8 mouse cellular contexts compared by ENCODE assay signal in the genomic region with DNA sequence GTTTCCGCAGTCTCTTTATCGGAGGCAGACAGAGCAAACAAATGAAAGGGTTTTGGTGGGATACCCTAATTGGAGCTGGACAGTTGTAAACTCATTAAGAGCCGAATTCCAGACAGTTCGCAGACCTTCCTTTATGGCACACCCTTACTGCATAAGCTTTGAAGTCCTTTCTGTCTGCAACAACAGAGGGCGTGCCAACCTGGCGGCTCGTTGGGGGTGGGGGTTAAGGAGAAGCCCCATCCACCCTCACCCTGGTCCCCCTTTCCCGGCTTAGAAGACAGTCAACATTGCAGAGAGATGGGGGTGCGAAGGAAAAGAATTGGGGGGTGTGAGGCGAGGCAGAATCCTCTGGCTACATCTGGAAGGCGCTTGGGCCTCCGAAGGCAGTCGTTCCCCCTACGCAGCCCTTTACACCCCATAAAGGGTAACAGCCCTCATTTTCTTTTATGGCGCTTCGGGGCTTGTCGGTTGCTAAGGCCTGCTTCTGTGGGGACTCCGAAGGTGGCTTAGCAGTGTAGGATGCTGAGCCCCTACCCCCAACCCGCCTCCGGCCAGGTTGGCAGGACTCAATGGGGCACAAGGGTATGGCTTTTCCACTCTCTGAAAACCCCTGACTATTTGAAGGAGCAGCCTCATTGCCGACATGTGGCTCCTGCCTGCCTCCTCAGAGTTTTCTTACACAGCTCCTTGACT. TPM values are rescaled to one million over a fixed set of nuclear protein-coding genes. Genes with fewer than 3 reads are reported as not detected.
DNase-seq lines count a peak whose midpoint lies in the region; ATAC-seq and TF ChIP-seq lines count a peak whose summit lies in the region.

No protein-coding gene starts in this region.

- no peaks in the 10 kb centered on the region for H3K27me3 ChIP-seq in kidney, postnatal 0 days (ENCODE audit: insufficient read depth, low read length)
- H3K27me3 ChIP-seq in embryonic facial prominence, embryonic 11.5 days (ENCODE audit: control insufficient read depth, insufficient read depth, low read length): peaks cover 88% of the 10 kb centered on the region
- H3K27me3 ChIP-seq in intestine, embryonic 14.5 days (replicated peaks; ENCODE audit: control insufficient read depth, insufficient read depth, low read length): peaks cover 96% of the 10 kb centered on the region
- peaks cover 91% of the 10 kb centered on the region for H3K27me3 ChIP-seq in midbrain, postnatal 0 days (ENCODE audit: insufficient read depth, low read length)

- TF ChIP-seq CTCF in kidney, postnatal 0 days (IDR thresholded peaks at IDR 0.05; ENCODE audit: low read depth): no peak
- TF ChIP-seq CTCF in midbrain, postnatal 0 days (IDR thresholded peaks at IDR 0.05): no peak

- H3K4me1 ChIP-seq in kidney, postnatal 0 days (replicated peaks; ENCODE audit: insufficient read depth, low read length): peaks cover 23% of the 10 kb centered on the region
- H3K4me1 ChIP-seq in embryonic facial prominence, embryonic 11.5 days (ENCODE audit: control insufficient read depth, insufficient read depth, low read length): no peaks in the 10 kb centered on the region; the same call in 1 of the 2 replicates
- peaks cover 15% of the 10 kb centered on the region; the same call in 1 of the 2 replicates for H3K4me1 ChIP-seq in intestine, embryonic 14.5 days (replicated peaks; ENCODE audit: control insufficient read depth, insufficient read depth, low read length)
- H3K4me1 ChIP-seq in midbrain, postnatal 0 days (ENCODE audit: insufficient read depth, low read length): no peaks in the 10 kb centered on the region

- DNase-seq in kidney, postnatal 0 days (ENCODE audit: low spot score): peak; percentile 89
- DNase-seq in kidney, adult 18-20 months: no peak
- DNase-seq in embryonic facial prominence, embryonic 11.5 days (ENCODE audit: low spot score): no peak
- no peak for DNase-seq in intestine, embryonic 14.5 days (ENCODE audit: low spot score)
- no peak for DNase-seq in midbrain, postnatal 0 days (ENCODE audit: low spot score)
- no peak for DNase-seq in layer of hippocampus, postnatal 36 days
- DNase-seq in frontal cortex, adult 2 months (ENCODE audit: extremely low spot score in 1 of 2, low spot score in 1 of 2): no peak
- no peak for DNase-seq in frontal cortex, postnatal 25 days (ENCODE audit: low spot score in 2 of 2)

- peak overlapping the region; percentile 97 for H3K9ac ChIP-seq in kidney, postnatal 0 days (ENCODE audit: low read depth, low read length)
- no peak overlapping the region for H3K9ac ChIP-seq in embryonic facial prominence, embryonic 11.5 days (replicated peaks; ENCODE audit: low read length)
- peak overlapping the region; percentile 36; the same call in 1 of the 2 replicates for H3K9ac ChIP-seq in intestine, embryonic 14.5 days (ENCODE audit: low read length)
- no peak overlapping the region for H3K9ac ChIP-seq in midbrain, postnatal 0 days (replicated peaks; ENCODE audit: low read length, poor library complexity, severe bottlenecking)

- no peaks in the 10 kb centered on the region for H3K9me3 ChIP-seq in kidney, postnatal 0 days (replicated peaks; ENCODE audit: low read length)
- H3K9me3 ChIP-seq in embryonic facial prominence, embryonic 11.5 days (replicated peaks; ENCODE audit: control insufficient read depth, low read length): no peaks in the 10 kb centered on the region
- no peaks in the 10 kb centered on the region for H3K9me3 ChIP-seq in intestine, embryonic 14.5 days (ENCODE audit: control insufficient read depth, low read length)
- no peaks in the 10 kb centered on the region for H3K9me3 ChIP-seq in midbrain, postnatal 0 days (ENCODE audit: low read length)

- peak overlapping the region; percentile 89 for H3K4me2 ChIP-seq in kidney, postnatal 0 days (ENCODE audit: low read length)
- H3K4me2 ChIP-seq in embryonic facial prominence, embryonic 11.5 days (ENCODE audit: low read depth, low read length): no peak overlapping the region
- peak overlapping the region; percentile 96 for H3K4me2 ChIP-seq in intestine, embryonic 14.5 days (ENCODE audit: low read length)
- H3K4me2 ChIP-seq in midbrain, postnatal 0 days (ENCODE audit: low read depth, low read length, poor library complexity, severe bottlenecking): peak overlapping the region; percentile 84

- 0 out of 2 replicates have a peak, but pooled peaks cover 6% of the 10 kb centered on the region for H3K36me3 ChIP-seq in kidney, postnatal 0 days (ENCODE audit: insufficient read depth, low read length)
- no peaks in the 10 kb centered on the region for H3K36me3 ChIP-seq in embryonic facial prominence, embryonic 11.5 days (replicated peaks; ENCODE audit: control insufficient read depth, insufficient read depth, low read depth, low read length)
- no peaks in the 10 kb centered on the region for H3K36me3 ChIP-seq in intestine, embryonic 14.5 days (ENCODE audit: control insufficient read depth, insufficient read depth, low read length)
- H3K36me3 ChIP-seq in midbrain, postnatal 0 days (ENCODE audit: insufficient read depth, low read length): no peaks in the 10 kb centered on the region

- ATAC-seq in kidney, postnatal 0 days (replicated peaks; ENCODE audit: low FRiP score, low read depth): peak; percentile 25
- ATAC-seq in embryonic facial prominence, embryonic 11.5 days (replicated peaks; ENCODE audit: insufficient number of reproducible peaks, low FRiP score, low TSS enrichment, low read depth): 0 out of 2 replicates have a peak, but pooled peaks have one; percentile 2
- 0 out of 2 replicates have a peak, but pooled peaks have one; percentile 10 for ATAC-seq in intestine, embryonic 14.5 days (replicated peaks; ENCODE audit: low FRiP score, low TSS enrichment, low read depth)
- ATAC-seq in midbrain, postnatal 0 days (ENCODE audit: low FRiP score): peak; percentile 27; the same call in 1 of the 2 replicates

- peak overlapping the region; percentile 96 for H3K27ac ChIP-seq in kidney, postnatal 0 days
- H3K27ac ChIP-seq in embryonic facial prominence, embryonic 11.5 days (replicated peaks; ENCODE audit: low read depth, low read length): no peak overlapping the region
- H3K27ac ChIP-seq in intestine, embryonic 14.5 days (ENCODE audit: low read depth): peak overlapping the region; percentile 84
- H3K27ac ChIP-seq in midbrain, postnatal 0 days (ENCODE audit: low read depth, low read length): no peak overlapping the region

- peak overlapping the region; percentile 85 for H3K4me3 ChIP-seq in kidney, postnatal 0 days (replicated peaks; ENCODE audit: low read depth, low read length)
- no peak overlapping the region for H3K4me3 ChIP-seq in embryonic facial prominence, embryonic 11.5 days (ENCODE audit: low read depth, low read length)
- peak overlapping the region; percentile 59 for H3K4me3 ChIP-seq in intestine, embryonic 14.5 days (ENCODE audit: low read depth, low read length)
- H3K4me3 ChIP-seq in midbrain, postnatal 0 days (ENCODE audit: low read depth, low read length): peak overlapping the region; percentile 43; the same call in 1 of the 2 replicates

- WGBS in kidney, postnatal 0 days: 3% methylated on average over 21 of the region's 21 CpGs
- WGBS in embryonic facial prominence, embryonic 11.5 days: 8% methylated on average over 21 of the region's 21 CpGs
- 11% methylated on average over 21 of the region's 21 CpGs for WGBS in intestine, embryonic 14.5 days
- 8% methylated on average over 21 of the region's 21 CpGs for WGBS in midbrain, postnatal 0 days

RNA-seq across cellular contexts. Expression of gene Hoxa7, which starts 0.5 kb away (rescaled TPM):
- polyA plus RNA-seq in kidney, postnatal 0 days (2015; fragmentation: Nextera tagmentation; extraction: Ambion mirVana): 29.7 and 31.7 TPM in 2 replicates
- polyA plus RNA-seq in embryonic facial prominence, embryonic 11.5 days (2014; fragmentation: Nextera tagmentation; extraction: Ambion mirVana): 0.26 and 0.34 TPM in 2 replicates
- 9.2 and 10.1 TPM in 2 replicates for polyA plus RNA-seq in intestine, embryonic 14.5 days (2014; fragmentation: Nextera tagmentation; extraction: Ambion mirVana)
- total RNA-seq in midbrain, postnatal 0 days (2014; rRNA removed): not detected in 2 replicates
- not detected in 2 replicates for polyA plus RNA-seq in midbrain, postnatal 0 days (2015; fragmentation: Nextera tagmentation; extraction: Ambion mirVana)
- total RNA-seq in layer of hippocampus, postnatal 36 days (2021): not detected
- 0.17 TPM in 1 of 2 replicates, not detected in the other for polyA plus RNA-seq in frontal cortex, adult 2 months (2012; rRNA removed)

RNA-seq across cellular contexts. Expression of gene Hoxa9, which starts 8.8 kb away (rescaled TPM):
- polyA plus RNA-seq in kidney, postnatal 0 days (2015; fragmentation: Nextera tagmentation; extraction: Ambion mirVana): 57.3 and 57.8 TPM in 2 replicates
- 0.11 and 0.56 TPM in 2 replicates for polyA plus RNA-seq in embryonic facial prominence, embryonic 11.5 days (2014; fragmentation: Nextera tagmentation; extraction: Ambion mirVana)
- polyA plus RNA-seq in intestine, embryonic 14.5 days (2014; fragmentation: Nextera tagmentation; extraction: Ambion mirVana): 4.2 and 7.1 TPM in 2 replicates
- total RNA-seq in midbrain, postnatal 0 days (2014; rRNA removed): not detected in 2 replicates
- polyA plus RNA-seq in midbrain, postnatal 0 days (2015; fragmentation: Nextera tagmentation; extraction: Ambion mirVana): not detected in 2 replicates
- total RNA-seq in layer of hippocampus, postnatal 36 days (2021): not detected
- not detected in 2 replicates for polyA plus RNA-seq in frontal cortex, adult 2 months (2012; rRNA removed)

RNA-seq across cellular contexts. Expression of gene Gm28308, which starts 9.0 kb away (rescaled TPM):
- 0.66 and 2.1 TPM in 2 replicates for polyA plus RNA-seq in kidney, postnatal 0 days (2015; fragmentation: Nextera tagmentation; extraction: Ambion mirVana)
- 0.38 TPM in 1 of 2 replicates, not detected in the other for polyA plus RNA-seq in embryonic facial prominence, embryonic 11.5 days (2014; fragmentation: Nextera tagmentation; extraction: Ambion mirVana)
- not detected in 2 replicates for polyA plus RNA-seq in intestine, embryonic 14.5 days (2014; fragmentation: Nextera tagmentation; extraction: Ambion mirVana)
- not detected in 2 replicates for total RNA-seq in midbrain, postnatal 0 days (2014; rRNA removed)
- not detected in 2 replicates for polyA plus RNA-seq in midbrain, postnatal 0 days (2015; fragmentation: Nextera tagmentation; extraction: Ambion mirVana)
- not detected for total RNA-seq in layer of hippocampus, postnatal 36 days (2021)
- polyA plus RNA-seq in frontal cortex, adult 2 months (2012; rRNA removed): not detected in 2 replicates

RNA-seq across cellular contexts. Expression of gene Hoxa3, which starts 9.0 kb away (rescaled TPM):
- polyA plus RNA-seq in kidney, postnatal 0 days (2015; fragmentation: Nextera tagmentation; extraction: Ambion mirVana): 4.8 and 6.0 TPM in 2 replicates
- polyA plus RNA-seq in embryonic facial prominence, embryonic 11.5 days (2014; fragmentation: Nextera tagmentation; extraction: Ambion mirVana): 0.88 and 0.91 TPM in 2 replicates
- polyA plus RNA-seq in intestine, embryonic 14.5 days (2014; fragmentation: Nextera tagmentation; extraction: Ambion mirVana): 9.2 and 9.7 TPM in 2 replicates
- 1.6 TPM in 1 of 2 replicates, not detected in the other for total RNA-seq in midbrain, postnatal 0 days (2014; rRNA removed)
- polyA plus RNA-seq in midbrain, postnatal 0 days (2015; fragmentation: Nextera tagmentation; extraction: Ambion mirVana): not detected in 2 replicates
- total RNA-seq in layer of hippocampus, postnatal 36 days (2021): not detected
- not detected in 2 replicates for polyA plus RNA-seq in frontal cortex, adult 2 months (2012; rRNA removed)

RNA-seq across cellular contexts. Expression of gene Hoxa6, which starts 13.6 kb away (rescaled TPM):
- polyA plus RNA-seq in kidney, postnatal 0 days (2015; fragmentation: Nextera tagmentation; extraction: Ambion mirVana): 2.8 and 3.0 TPM in 2 replicates
- not detected in 2 replicates for polyA plus RNA-seq in embryonic facial prominence, embryonic 11.5 days (2014; fragmentation: Nextera tagmentation; extraction: Ambion mirVana)
- polyA plus RNA-seq in intestine, embryonic 14.5 days (2014; fragmentation: Nextera tagmentation; extraction: Ambion mirVana): 2.5 and 3.9 TPM in 2 replicates
- total RNA-seq in midbrain, postnatal 0 days (2014; rRNA removed): not detected in 2 replicates
- polyA plus RNA-seq in midbrain, postnatal 0 days (2015; fragmentation: Nextera tagmentation; extraction: Ambion mirVana): not detected in 2 replicates
- not detected for total RNA-seq in layer of hippocampus, postnatal 36 days (2021)
- polyA plus RNA-seq in frontal cortex, adult 2 months (2012; rRNA removed): not detected in 2 replicates

Comparison
In these comparisons a context has a peak if more than half of its experiments do, and no peak if none do; other contexts are left out.
1. H3K27ac ChIP-seq: peak in kidney, postnatal 0 days (single experiment) and intestine, embryonic 14.5 days (single experiment); none in embryonic facial prominence, embryonic 11.5 days (single experiment) and midbrain, postnatal 0 days (single experiment).
2. H3K9ac ChIP-seq: peak in kidney, postnatal 0 days (single experiment) and intestine, embryonic 14.5 days (single experiment); none in embryonic facial prominence, embryonic 11.5 days (single experiment) and midbrain, postnatal 0 days (single experiment).
3. Peak in every context shown above with its lines, with median percentiles within 50 percentile points of each other: ATAC-seq.